ENCODE assay signal across 23 mouse cellular contexts in the genomic region with DNA sequence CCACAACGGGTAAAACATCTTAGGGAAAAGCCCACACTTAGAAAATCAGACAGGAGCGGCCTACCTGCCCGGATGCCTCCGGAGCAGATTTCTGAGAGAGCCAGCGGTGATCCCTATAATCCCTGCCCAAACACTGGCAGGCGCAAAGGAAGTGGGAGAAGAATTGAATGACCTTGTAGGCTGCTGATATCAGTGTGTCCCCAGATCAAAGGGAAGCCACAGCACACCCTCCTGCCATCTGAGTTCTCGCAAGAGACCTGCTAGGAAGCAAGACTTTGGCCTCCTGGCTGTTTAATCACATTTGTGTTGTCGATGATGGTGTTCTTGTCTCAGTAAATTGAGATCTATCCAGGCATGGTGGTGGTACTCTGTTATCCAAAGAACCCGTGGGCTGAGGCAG. TPM values are rescaled to one million over a fixed set of nuclear protein-coding genes. Genes with fewer than 3 reads are reported as not detected.
DNase-seq lines count a peak whose midpoint lies in the region; ATAC-seq and TF ChIP-seq lines count a peak whose summit lies in the region.
"Had no signal": no experiment of that assay in that cellular context is flagged by ENCODE, and none has a peak within 500 bp of the region (broad histone marks: within the 10 kb centered on the region; RNA-seq: fewer than 3 reads in every experiment).

No protein-coding gene starts in this region.

- no peak for TF ChIP-seq EP300 in stomach, postnatal 0 days (optimal IDR thresholded peaks at IDR 0.05)

- no peak overlapping the region for H3K4me2 ChIP-seq in intestine, embryonic 14.5 days (ENCODE audit: low read length)
- no peak overlapping the region for H3K4me2 ChIP-seq in intestine, postnatal 0 days (replicated peaks; ENCODE audit: low read depth)
- no peak overlapping the region for H3K4me2 ChIP-seq in intestine, embryonic 15.5 days (replicated peaks)
- H3K4me2 ChIP-seq in stomach, postnatal 0 days (replicated peaks; ENCODE audit: low read depth), result no peak overlapping the region
- H3K4me2 ChIP-seq: embryonic facial prominence, embryonic 13.5 days; embryonic facial prominence, embryonic 15.5 days; forebrain, embryonic 12.5 days had no signal

- no peaks in the 10 kb centered on the region for H3K9me3 ChIP-seq in intestine, embryonic 14.5 days (ENCODE audit: control insufficient read depth, low read length)
- no peaks in the 10 kb centered on the region for H3K9me3 ChIP-seq in intestine, postnatal 0 days (ENCODE audit: control insufficient read depth)
- no peaks in the 10 kb centered on the region for H3K9me3 ChIP-seq in intestine, embryonic 15.5 days
- H3K9me3 ChIP-seq in stomach, postnatal 0 days (ENCODE audit: control insufficient read depth, low read length), result no peaks in the 10 kb centered on the region
- H3K9me3 ChIP-seq: embryonic facial prominence, embryonic 13.5 days; embryonic facial prominence, embryonic 15.5 days; forebrain, embryonic 10.5 days; forebrain, embryonic 12.5 days had no signal

- no peaks in the 10 kb centered on the region for H3K4me1 ChIP-seq in intestine, embryonic 14.5 days (replicated peaks; ENCODE audit: control insufficient read depth, insufficient read depth, low read length)
- H3K4me1 ChIP-seq in intestine, postnatal 0 days (replicated peaks; ENCODE audit: control insufficient read depth, insufficient read depth, low read length), result no peaks in the 10 kb centered on the region
- no peaks in the 10 kb centered on the region for H3K4me1 ChIP-seq in intestine, embryonic 15.5 days (replicated peaks)
- no peaks in the 10 kb centered on the region for H3K4me1 ChIP-seq in stomach, postnatal 0 days (replicated peaks; ENCODE audit: control insufficient read depth, insufficient read depth)
- H3K4me1 ChIP-seq: embryonic facial prominence, embryonic 13.5 days; embryonic facial prominence, embryonic 15.5 days; forebrain, embryonic 12.5 days had no signal

- H3K36me3 ChIP-seq in intestine, embryonic 14.5 days (ENCODE audit: control insufficient read depth, insufficient read depth, low read length), result no peaks in the 10 kb centered on the region
- H3K36me3 ChIP-seq in intestine, postnatal 0 days (ENCODE audit: control insufficient read depth, insufficient read depth), result no peaks in the 10 kb centered on the region; the same call in 1 of the 2 replicates
- no peaks in the 10 kb centered on the region for H3K36me3 ChIP-seq in intestine, embryonic 15.5 days
- H3K36me3 ChIP-seq in stomach, postnatal 0 days (ENCODE audit: control insufficient read depth, insufficient read depth, low read length), result no peaks in the 10 kb centered on the region
- H3K36me3 ChIP-seq: embryonic facial prominence, embryonic 13.5 days; embryonic facial prominence, embryonic 15.5 days; forebrain, embryonic 10.5 days; forebrain, embryonic 12.5 days had no signal

- H3K27me3 ChIP-seq in intestine, embryonic 14.5 days (replicated peaks; ENCODE audit: control insufficient read depth, insufficient read depth, low read length), result no peaks in the 10 kb centered on the region
- no peaks in the 10 kb centered on the region for H3K27me3 ChIP-seq in intestine, postnatal 0 days (replicated peaks; ENCODE audit: control insufficient read depth, insufficient read depth, low read length)
- no peaks in the 10 kb centered on the region for H3K27me3 ChIP-seq in intestine, embryonic 15.5 days (replicated peaks)
- no peaks in the 10 kb centered on the region for H3K27me3 ChIP-seq in stomach, postnatal 0 days (ENCODE audit: control insufficient read depth, insufficient read depth, low read length)
- H3K27me3 ChIP-seq: embryonic facial prominence, embryonic 13.5 days; embryonic facial prominence, embryonic 15.5 days; forebrain, embryonic 12.5 days had no signal

- H3K9ac ChIP-seq in intestine, embryonic 14.5 days (ENCODE audit: low read length), result no peak overlapping the region
- H3K9ac ChIP-seq in intestine, postnatal 0 days (ENCODE audit: low read depth, low read length), result no peak overlapping the region
- no peak overlapping the region for H3K9ac ChIP-seq in intestine, embryonic 15.5 days
- H3K9ac ChIP-seq in stomach, postnatal 0 days (ENCODE audit: low read length), result no peak overlapping the region
- H3K9ac ChIP-seq: embryonic facial prominence, embryonic 13.5 days; embryonic facial prominence, embryonic 15.5 days; forebrain, embryonic 12.5 days had no signal

- H3K27ac ChIP-seq in intestine, embryonic 14.5 days (ENCODE audit: low read depth), result no peak overlapping the region
- no peak overlapping the region for H3K27ac ChIP-seq in intestine, postnatal 0 days (ENCODE audit: low read depth, low read length)
- H3K27ac ChIP-seq in intestine, embryonic 15.5 days, result no peak overlapping the region
- no peak overlapping the region for H3K27ac ChIP-seq in stomach, postnatal 0 days (replicated peaks)
- H3K27ac ChIP-seq: embryonic facial prominence, embryonic 13.5 days; embryonic facial prominence, embryonic 15.5 days; forebrain, embryonic 10.5 days; forebrain, embryonic 12.5 days had no signal

- TF ChIP-seq CTCF in intestine, postnatal 0 days (IDR thresholded peaks at IDR 0.05; ENCODE audit: low read depth), result no peak
- TF ChIP-seq CTCF in stomach, postnatal 0 days (IDR thresholded peaks at IDR 0.05; ENCODE audit: low read depth), result no peak

- 68% methylated on average over 9 of the region's 9 CpGs for WGBS in intestine, embryonic 14.5 days
- WGBS in intestine, postnatal 0 days, result 51% methylated on average over 9 of the region's 9 CpGs
- 60% methylated on average over 9 of the region's 9 CpGs for WGBS in intestine, embryonic 15.5 days
- 64% methylated on average over 9 of the region's 9 CpGs for WGBS in stomach, postnatal 0 days

- no peak for DNase-seq in intestine, embryonic 14.5 days (ENCODE audit: low spot score)
- no peak for DNase-seq in stomach, postnatal 0 days (ENCODE audit: low spot score)
- DNase-seq in T-cell, adult 2 months (ENCODE audit: low spot score), result no peak
- DNase-seq: adrenal gland, adult 8-10 months; adrenal gland, postnatal 14 days; adrenal gland, postnatal 36 days; cerebellum, adult 11 months; cerebellum, adult 18-20 months; cerebellum, adult 8-10 months; cerebellum, adult 9-11 months; cerebellum, postnatal 14 days; cerebellum, postnatal 36 days; embryo, embryonic 11 days had no signal

- H3K4me3 ChIP-seq in intestine, embryonic 14.5 days (ENCODE audit: low read depth, low read length), result no peak overlapping the region
- no peak overlapping the region for H3K4me3 ChIP-seq in intestine, postnatal 0 days (ENCODE audit: low read depth, low read length)
- H3K4me3 ChIP-seq in intestine, embryonic 15.5 days (replicated peaks), result no peak overlapping the region
- H3K4me3 ChIP-seq in stomach, postnatal 0 days (ENCODE audit: low read depth, low read length), result no peak overlapping the region
- H3K4me3 ChIP-seq: embryonic facial prominence, embryonic 13.5 days; embryonic facial prominence, embryonic 15.5 days; erythroblast, embryonic 14.5 days; forebrain, embryonic 10.5 days; forebrain, embryonic 12.5 days had no signal

- peak; percentile 63; the same call in 1 of the 2 replicates for ATAC-seq in intestine, embryonic 14.5 days (replicated peaks; ENCODE audit: low FRiP score, low TSS enrichment, low read depth)
- ATAC-seq in intestine, postnatal 0 days, result no peak
- ATAC-seq in intestine, embryonic 15.5 days, result peak; percentile 71
- ATAC-seq in stomach, postnatal 0 days (ENCODE audit: low FRiP score, low TSS enrichment), result no peak
- ATAC-seq: activated CD4-positive, CD25-positive, alpha-beta regulatory T cell, adult 4 months; forebrain, embryonic 14.5 days; forebrain, embryonic 16.5 days had no signal

RNA-seq across cellular contexts. Expression of gene Pfkfb3, which starts 33.1 kb away (rescaled TPM):
- 14.8 and 18.9 TPM in 2 replicates for polyA plus RNA-seq in intestine, embryonic 14.5 days (2014; fragmentation: Nextera tagmentation; extraction: Ambion mirVana)
- polyA plus RNA-seq in intestine, postnatal 0 days (2015; fragmentation: Nextera tagmentation; extraction: Ambion mirVana), result 12.7 and 13.4 TPM in 2 replicates
- polyA plus RNA-seq in intestine, embryonic 15.5 days (2015; fragmentation: Nextera tagmentation; extraction: Ambion mirVana), result 18.9 and 20.7 TPM in 2 replicates
- 5.5 TPM in 2 replicates for polyA plus RNA-seq in stomach, postnatal 0 days (2015; fragmentation: Nextera tagmentation; extraction: Ambion mirVana)

Comparison
In these comparisons a context has a peak if more than half of its experiments do, and no peak if none do; other contexts are left out.
1. ATAC-seq: peak in intestine, embryonic 14.5 days (single experiment) and intestine, embryonic 15.5 days (single experiment); none in intestine, postnatal 0 days (single experiment) and stomach, postnatal 0 days (single experiment).